In genomic region chr14:20607396-20608126, GRCm38 (mm10) we compare ENCODE assay signal across 10 mouse cellular contexts. TPM values are rescaled to one million over a fixed set of nuclear protein-coding genes. Genes with fewer than 3 reads are reported as not detected.
DNase-seq lines count a peak whose midpoint lies in the region; ATAC-seq and TF ChIP-seq lines count a peak whose summit lies in the region.
"Had no signal": no experiment of that assay in that cellular context is flagged by ENCODE, and none has a peak within 500 bp of the region (broad histone marks: within the 10 kb centered on the region; RNA-seq: fewer than 3 reads in every experiment).

No protein-coding gene starts in this region.

- H3K27me3 ChIP-seq in hindbrain, embryonic 13.5 days: no peaks in the 10 kb centered on the region

- no peak overlapping the region for H3K9ac ChIP-seq in hindbrain, embryonic 13.5 days

- ATAC-seq in hindbrain, embryonic 13.5 days (ENCODE audit: low FRiP score): no peak

- no peak for TF ChIP-seq CTCF in layer of hippocampus, adult 2 months (conservative IDR thresholded peaks at IDR 0.05)

- H3K4me2 ChIP-seq in hindbrain, embryonic 13.5 days: no peak overlapping the region

- no peak for DNase-seq in layer of hippocampus, adult 2 months (ENCODE audit: low spot score in 2 of 2)
- no peak for DNase-seq in layer of hippocampus, adult 9-10 months (ENCODE audit: low spot score)
- DNase-seq in kidney, adult 11 months: peak; percentile 50
- peak; percentile 81 for DNase-seq in lung, postnatal 25 days (ENCODE audit: low spot score)
- no peak for DNase-seq in ovary, postnatal 14 days (ENCODE audit: low spot score)
- no peak for DNase-seq in thymus, postnatal 14 days

- H3K4me1 ChIP-seq in brown adipose tissue, adult 24 weeks (ENCODE audit: control insufficient read depth, insufficient read depth, insufficient read length, low read length): peaks cover 5% of the 10 kb centered on the region; the same call in 1 of the 2 replicates
- H3K4me1 ChIP-seq in hindbrain, embryonic 13.5 days (replicated peaks): no peaks in the 10 kb centered on the region

- no peaks in the 10 kb centered on the region for H3K9me3 ChIP-seq in hindbrain, embryonic 13.5 days

- WGBS in hindbrain, embryonic 13.5 days: 88% methylated on average over 9 of the region's 9 CpGs

- H3K36me3 ChIP-seq in hindbrain, embryonic 13.5 days: peaks cover 9% of the 10 kb centered on the region

- peak overlapping the region; percentile 32 for H3K4me3 ChIP-seq in layer of hippocampus, adult 2 months
- H3K4me3 ChIP-seq in brown adipose tissue, adult 24 weeks (ENCODE audit: insufficient read depth, low read depth, low read length): 0 out of 2 replicates have a peak overlapping the region, but pooled peaks have one; percentile 9
- no peak overlapping the region for H3K4me3 ChIP-seq in hindbrain, embryonic 13.5 days

- peak overlapping the region; percentile 64 for H3K27ac ChIP-seq in layer of hippocampus, adult 2 months
- peak overlapping the region; percentile 60 for H3K27ac ChIP-seq in brown adipose tissue, adult 24 weeks (replicated peaks; ENCODE audit: low read depth, low read length)
- no peak overlapping the region for H3K27ac ChIP-seq in hindbrain, embryonic 13.5 days

RNA-seq across cellular contexts. Expression of gene Usp54, which starts 33.3 kb away (rescaled TPM):
- total RNA-seq in layer of hippocampus, adult 2 months (2021): 10 to 100 TPM; 51.4 to 57.1 TPM
- 1.5 and 2.0 TPM in 2 replicates for polyA plus RNA-seq in brown adipose tissue, adult 24 weeks (2012; ENCODE audit: insufficient read depth, insufficient read length, missing spikeins)
- 9.3 and 12.1 TPM in 2 replicates for polyA plus RNA-seq in hindbrain, embryonic 13.5 days (2015; fragmentation: Nextera tagmentation; extraction: Ambion mirVana)

RNA-seq across cellular contexts. Expression of gene Myoz1, which starts 48.8 kb away (rescaled TPM):
- not detected for total RNA-seq in layer of hippocampus, adult 2 months (2021)
- 27.3 and 47.5 TPM in 2 replicates for polyA plus RNA-seq in brown adipose tissue, adult 24 weeks (2012; ENCODE audit: insufficient read depth, insufficient read length, missing spikeins)
- polyA plus RNA-seq in hindbrain, embryonic 13.5 days (2015; fragmentation: Nextera tagmentation; extraction: Ambion mirVana): 0.30 TPM in 1 of 2 replicates, not detected in the other
- total RNA-seq: left cerebral cortex, adult 18-20 months; neutrophil, adult 5-6 weeks had no signal

Comparison
In these comparisons a context has a peak if more than half of its experiments do, and no peak if none do; other contexts are left out.
1. DNase-seq: peak in kidney, adult 11 months (single experiment) and lung, postnatal 25 days (single experiment); none in layer of hippocampus, adult 2 months (0 of 2), layer of hippocampus, adult 9-10 months (single experiment), ovary, postnatal 14 days (single experiment) and thymus, postnatal 14 days (single experiment).
2. RNA of gene Myoz1, which starts 48.8 kb away (polyA plus RNA-seq): 27.3 to 47.5 TPM in brown adipose tissue, adult 24 weeks; 0.30 TPM in hindbrain, embryonic 13.5 days; every median in the first group is over 10 times any median in the second.